Mouse (Mus musculus) natural killer cell, adult 2 months (primary cell): ENCODE data around the gene Gm4631.
"Not testable (repeated sequence)": the region's sequence is repeated elsewhere in the genome, so short reads cannot be mapped to it uniquely, and the experiment has no call there.

ENCODE experiments used
- DNase-seq, 2 experiments: peaks; one replicate each; pipeline ENCODE4 v3.0.0; 2022; ENCODE audit warnings: low spot score in 2 of 2

Gene Gm4631

GRCm38 (mm10) chr2:175338097-175338496 is at the start of gene Gm4631:
TSS of gene Gm4631 (minus strand) at chr2:175338197.
- not testable (repeated sequence) for DNase-seq

DNA sequence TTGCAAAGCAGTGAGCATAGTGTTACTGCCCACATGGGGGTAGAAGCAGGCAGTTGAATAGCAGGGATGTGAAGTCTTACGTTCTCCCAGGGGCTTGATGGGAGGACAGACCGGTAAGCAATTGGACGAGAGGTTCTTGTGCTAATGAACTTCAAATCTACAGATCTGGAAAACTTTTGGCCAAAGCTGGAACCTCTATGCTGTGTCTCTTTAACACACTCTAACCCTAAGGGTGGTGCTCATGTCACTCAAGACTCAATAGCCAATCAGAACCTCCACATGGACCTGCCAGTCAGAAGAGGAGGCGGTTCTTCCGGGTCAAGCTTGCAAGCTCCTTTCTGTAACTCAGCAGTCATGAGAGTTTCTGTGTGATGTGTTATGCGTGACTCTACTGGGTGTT is 34.1 kb upstream of the Gm4631 start, which contains the start of gene Zfp968:
Gene Zfp968 (plus strand): TSS at position 301 of the 400 bp plus-strand sequence.
- DNase-seq, result not testable (repeated sequence)

DNA sequence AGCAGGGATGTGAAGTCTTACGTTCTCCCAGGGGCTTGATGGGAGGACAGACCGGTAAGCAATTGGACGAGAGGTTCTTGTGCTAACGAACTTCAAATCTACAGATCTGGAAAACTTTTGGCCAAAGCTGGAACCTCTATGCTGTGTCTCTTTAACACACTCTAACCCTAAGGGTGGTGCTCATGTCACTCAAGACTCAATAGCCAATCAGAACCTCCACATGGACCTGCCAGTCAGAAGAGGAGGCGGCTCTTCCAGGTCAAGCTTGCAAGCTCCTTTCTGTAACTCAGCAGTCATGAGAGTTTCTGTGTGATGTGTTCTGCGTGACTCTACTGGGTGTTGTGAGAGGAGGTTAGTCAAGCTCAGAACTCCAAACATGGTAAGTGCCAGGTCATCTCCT is 63.2 kb downstream of the Gm4631 start, which contains the start of gene Gm14440:
Gene Gm14440 (plus strand): TSS at position 301 of the 400 bp plus-strand sequence.
- DNase-seq, result not testable (repeated sequence)
